Mouse (Mus musculus) neural tube, embryonic 11.5 days (tissue): ENCODE measurements at regions not wholly inside any gene's neighbourhood (a gene's known extent, or its start where the extent isn't known, plus 50 kb on each side); places are given as distances from the start of the nearest gene placed in this dataset.

Experiments used
- ATAC-seq: fragments of 200-750 bp; cut with Nextera tagmentation; 2 replicates; pipeline ENCODE4 v1.8.0; 2017; ENCODE audit warnings: moderate number of reproducible peaks, mild to moderate bottlenecking, moderate TSS enrichment, moderate library complexity; ENCODE audit not compliant: insufficient read depth, low FRiP score, low TSS enrichment
- DNase-seq: peaks from one replicate; pipeline ENCODE4 v3.0.0-alpha.2; 2015; ENCODE audit warnings: low spot score
- H3K27ac ChIP-seq: fragments of 300-500 bp; sonication (generic); 2 replicates; pipeline ENCODE4 v1.5.1; 2014; ENCODE audit warnings: low read depth, mild to moderate bottlenecking, low read length
- H3K27me3 ChIP-seq: fragments of 300-500 bp; sonication (generic); 2 replicates; pipeline ENCODE4 v1.6.1; 2014; ENCODE audit warnings: mild to moderate bottlenecking, low read length, mixed read lengths; ENCODE audit not compliant: control insufficient read depth, insufficient read depth
- H3K36me3 ChIP-seq: fragments of 300-500 bp; sonication (generic); 2 replicates; pipeline ENCODE4 v1.6.1; 2014; ENCODE audit warnings: mild to moderate bottlenecking, low read length, moderate library complexity, mixed read lengths; ENCODE audit not compliant: control insufficient read depth, insufficient read depth
- H3K4me1 ChIP-seq: fragments of 300-500 bp; sonication (generic); 2 replicates; pipeline ENCODE4 v1.6.1; 2014; ENCODE audit warnings: low read length, mixed read lengths; ENCODE audit not compliant: control insufficient read depth, insufficient read depth
- H3K4me2 ChIP-seq: fragments of 300-500 bp; sonication (generic); 2 replicates; pipeline ENCODE4 v1.6.1; 2014; ENCODE audit warnings: low read depth, mild to moderate bottlenecking, moderate library complexity
- H3K4me3 ChIP-seq: fragments of 300-500 bp; sonication (generic); 2 replicates; pipeline ENCODE4 v1.5.1; 2014; ENCODE audit warnings: low read depth, low read length
- H3K9ac ChIP-seq: fragments of 300-500 bp; sonication (generic); 2 replicates; pipeline ENCODE4 v1.6.1; 2014; ENCODE audit warnings: mild to moderate bottlenecking, low read length
- H3K9me3 ChIP-seq: fragments of 300-500 bp; sonication (generic); 2 replicates; pipeline ENCODE4 v1.6.1; 2016; ENCODE audit warnings: low read length; ENCODE audit not compliant: control insufficient read depth
- WGBS: fragments of 180-500 bp; shearing (Covaris S2); extraction: QIAGEN DNeasy Blood & Tissue Kit; methylation state at CpG from one replicate; pipeline ENCODE4 v1.1.7; 2014; 5-methylcytosine and 5-hydroxymethylcytosine counted together

GRCm38 (mm10) chr7:72446911-72447310 lies 140.5 kb upstream of the Mctp2 start:
- Histone ChIP-seq H3K27ac (no peak overlapping the region), H3K27me3 (no peaks in the 10 kb centered on the region), H3K4me1 (no peaks in the 10 kb centered on the region), H3K4me2 (no peak overlapping the region), H3K9me3 (no peaks in the 10 kb centered on the region), H3K36me3 (no peaks in the 10 kb centered on the region), H3K9ac (no peak overlapping the region), H3K4me3 (no peak overlapping the region)
- no peak for ATAC-seq
- 96% methylated on average over 1 of the region's 1 CpGs for WGBS
- no peak for DNase-seq

- 39% methylated on average over 4 of the region's 4 CpGs for WGBS
- no peak overlapping the region for H3K9ac ChIP-seq
- ATAC-seq: no peak
- H3K27ac ChIP-seq: no peak overlapping the region
- DNase-seq: no peak
- H3K4me1 ChIP-seq: no peaks in the 10 kb centered on the region
- H3K4me2 ChIP-seq: no peak overlapping the region
- no peaks in the 10 kb centered on the region for H3K27me3 ChIP-seq
- H3K4me3 ChIP-seq: no peak overlapping the region
- H3K36me3 ChIP-seq: no peaks in the 10 kb centered on the region
- H3K9me3 ChIP-seq: no peaks in the 10 kb centered on the region
These were observed 156.6 kb upstream of the Mctp2 start for GRCm38 (mm10) chr7:72462978-72463377.

- no peak overlapping the region for H3K4me2 ChIP-seq
- ATAC-seq: no peak
- no peaks in the 10 kb centered on the region for H3K4me1 ChIP-seq
- 83% methylated on average over 1 of the region's 1 CpGs for WGBS
- no peak for DNase-seq
- H3K4me3 ChIP-seq: no peak overlapping the region
- H3K27ac ChIP-seq: no peak overlapping the region
- H3K9me3 ChIP-seq: no peaks in the 10 kb centered on the region
- no peak overlapping the region for H3K9ac ChIP-seq
- H3K27me3 ChIP-seq: no peaks in the 10 kb centered on the region
- H3K36me3 ChIP-seq: no peaks in the 10 kb centered on the region
These were observed 158.2 kb upstream of the Mctp2 start for GRCm38 (mm10) chr7:72464658-72465057.

GRCm38 (mm10) chr7:72469691-72470090 lies 163.3 kb upstream of the Mctp2 start:
- no peak for DNase-seq
- WGBS: 83% methylated on average over 2 of the region's 2 CpGs
- Histone ChIP-seq H3K27me3 (no peaks in the 10 kb centered on the region), H3K9ac (no peak overlapping the region), H3K4me2 (no peak overlapping the region), H3K4me3 (no peak overlapping the region), H3K4me1 (no peaks in the 10 kb centered on the region), H3K9me3 (no peaks in the 10 kb centered on the region), H3K27ac (no peak overlapping the region), H3K36me3 (no peaks in the 10 kb centered on the region)
- ATAC-seq: no peak

- peak; percentile 19 for DNase-seq
- ATAC-seq: no peak
- Histone ChIP-seq H3K27ac (no peak overlapping the region), H3K4me3 (no peak overlapping the region), H3K9me3 (no peaks in the 10 kb centered on the region), H3K36me3 (no peaks in the 10 kb centered on the region), H3K9ac (no peak overlapping the region), H3K4me2 (no peak overlapping the region), H3K27me3 (no peaks in the 10 kb centered on the region), H3K4me1 (no peaks in the 10 kb centered on the region)
- WGBS: 48% methylated on average over 4 of the region's 4 CpGs
These were observed 168.3 kb upstream of the Mctp2 start for GRCm38 (mm10) chr7:72474751-72475150.

- ATAC-seq (no peak), DNase-seq (no peak)
- Histone ChIP-seq H3K27ac (no peak overlapping the region), H3K4me2 (no peak overlapping the region), H3K4me1 (no peaks in the 10 kb centered on the region), H3K9me3 (no peaks in the 10 kb centered on the region), H3K4me3 (no peak overlapping the region), H3K9ac (no peak overlapping the region), H3K27me3 (no peaks in the 10 kb centered on the region), H3K36me3 (no peaks in the 10 kb centered on the region)
- 82% methylated on average over 1 of the region's 1 CpGs for WGBS
These were observed 172.5 kb upstream of the Mctp2 start for GRCm38 (mm10) chr7:72478936-72479335.

- no peak for ATAC-seq
- Histone ChIP-seq H3K4me3 (no peak overlapping the region), H3K9ac (no peak overlapping the region), H3K9me3 (no peaks in the 10 kb centered on the region), H3K4me2 (no peak overlapping the region), H3K4me1 (no peaks in the 10 kb centered on the region), H3K27ac (no peak overlapping the region), H3K27me3 (no peaks in the 10 kb centered on the region), H3K36me3 (no peaks in the 10 kb centered on the region)
- 88% methylated on average over 2 of the region's 2 CpGs for WGBS
- DNase-seq: no peak
These were observed 174.9 kb upstream of the Mctp2 start for GRCm38 (mm10) chr7:72481275-72481674.

- no peaks in the 10 kb centered on the region for H3K36me3 ChIP-seq
- H3K4me3 ChIP-seq: no peak overlapping the region
- DNase-seq (no peak), ATAC-seq (no peak)
- H3K9ac ChIP-seq: no peak overlapping the region
- no peaks in the 10 kb centered on the region for H3K9me3 ChIP-seq
- H3K4me1 ChIP-seq: no peaks in the 10 kb centered on the region
- no peak overlapping the region for H3K27ac ChIP-seq
- H3K4me2 ChIP-seq: no peak overlapping the region
- no peaks in the 10 kb centered on the region for H3K27me3 ChIP-seq
These were observed 183.8 kb upstream of the Mctp2 start for GRCm38 (mm10) chr7:72490161-72490560.

GRCm38 (mm10) chr7:72493292-72493691 lies 186.9 kb upstream of the Mctp2 start:
- no peak overlapping the region for H3K27ac ChIP-seq
- no peaks in the 10 kb centered on the region for H3K9me3 ChIP-seq
- DNase-seq: no peak
- ATAC-seq: no peak
- no peak overlapping the region for H3K9ac ChIP-seq
- H3K4me3 ChIP-seq: no peak overlapping the region
- no peaks in the 10 kb centered on the region for H3K27me3 ChIP-seq
- H3K36me3 ChIP-seq: no peaks in the 10 kb centered on the region
- peaks cover 4% of the 10 kb centered on the region; the same call in 1 of the 2 replicates for H3K4me1 ChIP-seq
- H3K4me2 ChIP-seq: no peak overlapping the region
